Comparison of ENCODE assay signal across 10 mouse cellular contexts in the genomic region with DNA sequence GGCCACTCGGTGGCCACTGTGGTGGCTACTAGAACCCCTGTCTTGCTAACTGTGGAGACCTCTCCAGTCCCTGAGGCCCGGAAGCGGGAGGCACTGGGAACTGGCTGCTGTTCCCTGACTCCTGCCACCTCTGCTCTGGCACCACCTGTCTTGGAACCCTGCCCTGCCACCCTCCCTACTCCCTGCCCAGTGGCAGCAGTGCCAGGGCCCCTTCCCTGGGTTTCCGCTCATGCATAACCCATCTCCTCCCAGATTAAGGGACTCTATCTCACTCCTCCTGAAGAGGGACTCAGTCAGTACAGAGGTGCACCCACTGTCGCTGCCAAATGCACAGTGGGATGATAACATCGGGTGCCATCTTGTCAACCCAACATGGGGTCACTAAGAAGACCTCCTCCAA. TPM values are rescaled to one million over a fixed set of nuclear protein-coding genes. Genes with fewer than 3 reads are reported as not detected.
DNase-seq lines count a peak whose midpoint lies in the region; ATAC-seq and TF ChIP-seq lines count a peak whose summit lies in the region.
"Had no signal": no experiment of that assay in that cellular context is flagged by ENCODE, and none has a peak within 500 bp of the region (broad histone marks: within the 10 kb centered on the region; RNA-seq: fewer than 3 reads in every experiment).

No protein-coding gene starts in this region.

- no peak overlapping the region for H3K9ac ChIP-seq in heart, embryonic 15.5 days
- no peak overlapping the region for H3K9ac ChIP-seq in ES-Bruce4 (ENCODE audit: low read depth, poor library complexity, severe bottlenecking)
- no peak overlapping the region for H3K9ac ChIP-seq in forebrain, embryonic 15.5 days (replicated peaks)
- no peak overlapping the region for H3K9ac ChIP-seq in midbrain, embryonic 13.5 days (replicated peaks)
- H3K9ac ChIP-seq: liver, embryonic 14.5 days had no signal

- H3K4me3 ChIP-seq in heart, embryonic 15.5 days = no peak overlapping the region
- peak overlapping the region; percentile 14; the same call in 1 of the 2 replicates for H3K4me3 ChIP-seq in ES-Bruce4 (ENCODE audit: low read depth, low read length)
- H3K4me3 ChIP-seq in forebrain, embryonic 15.5 days = no peak overlapping the region
- H3K4me3 ChIP-seq in midbrain, embryonic 13.5 days (replicated peaks) = no peak overlapping the region

- no peaks in the 10 kb centered on the region; the same call in 1 of the 2 replicates for H3K27me3 ChIP-seq in heart, embryonic 15.5 days
- no peaks in the 10 kb centered on the region for H3K27me3 ChIP-seq in ES-Bruce4 (ENCODE audit: control insufficient read depth, insufficient read depth, low read length, poor library complexity, severe bottlenecking)
- no peaks in the 10 kb centered on the region for H3K27me3 ChIP-seq in forebrain, embryonic 15.5 days
- no peaks in the 10 kb centered on the region for H3K27me3 ChIP-seq in midbrain, embryonic 13.5 days

- TF ChIP-seq POLR2A in ES-Bruce4 (IDR thresholded peaks at IDR 0.05; ENCODE audit: insufficient read depth, low read length) = no peak

- TF ChIP-seq EP300 in ES-Bruce4 (IDR thresholded peaks at IDR 0.05; ENCODE audit: insufficient read depth, low read depth, low read length) = no peak

- DNase-seq in heart, adult 8-10 months (ENCODE audit: low spot score) = no peak
- no peak for DNase-seq in yolk sac, embryonic 10.5 days (ENCODE audit: low spot score)
- DNase-seq in right cerebral cortex, postnatal 4 days = no peak
- no peak for DNase-seq in thymus, postnatal 25 days
- DNase-seq: kidney, postnatal 10 days had no signal

- no peak for TF ChIP-seq CTCF in ES-Bruce4 (IDR thresholded peaks at IDR 0.05; ENCODE audit: low read depth, low read length)

- H3K4me1 ChIP-seq in heart, embryonic 15.5 days (replicated peaks) = peaks cover 36% of the 10 kb centered on the region
- H3K4me1 ChIP-seq in ES-Bruce4 (ENCODE audit: control insufficient read depth, insufficient read depth, low read length) = peaks cover 2% of the 10 kb centered on the region
- peaks cover 26% of the 10 kb centered on the region for H3K4me1 ChIP-seq in forebrain, embryonic 15.5 days
- H3K4me1 ChIP-seq in midbrain, embryonic 13.5 days (replicated peaks) = peaks cover 36% of the 10 kb centered on the region

- no peaks in the 10 kb centered on the region for H3K9me3 ChIP-seq in heart, embryonic 15.5 days (replicated peaks)
- H3K9me3 ChIP-seq in ES-Bruce4 (replicated peaks; ENCODE audit: control insufficient read depth, insufficient read depth, low read length, poor library complexity, severe bottlenecking) = no peaks in the 10 kb centered on the region
- H3K9me3 ChIP-seq in forebrain, embryonic 15.5 days = no peaks in the 10 kb centered on the region
- H3K9me3 ChIP-seq in midbrain, embryonic 13.5 days = no peaks in the 10 kb centered on the region

- no peak for ATAC-seq in heart, embryonic 15.5 days (replicated peaks; ENCODE audit: insufficient number of reproducible peaks, insufficient read depth, low FRiP score, low read depth)
- ATAC-seq in forebrain, embryonic 15.5 days (replicated peaks) = 0 out of 2 replicates have a peak, but pooled peaks have one; percentile 16
- peak; percentile 40; the same call in 1 of the 2 replicates for ATAC-seq in midbrain, embryonic 13.5 days

- H3K27ac ChIP-seq in heart, embryonic 15.5 days = peak overlapping the region; percentile 83
- no peak overlapping the region for H3K27ac ChIP-seq in ES-Bruce4 (ENCODE audit: insufficient read depth, low read length)
- H3K27ac ChIP-seq in forebrain, embryonic 15.5 days (replicated peaks) = peak overlapping the region; percentile 95
- peak overlapping the region; percentile 93 for H3K27ac ChIP-seq in midbrain, embryonic 13.5 days
- H3K27ac ChIP-seq: liver, embryonic 14.5 days had no signal

- 92% methylated on average over 6 of the region's 6 CpGs for WGBS in heart, embryonic 15.5 days
- 67% methylated on average over 6 of the region's 6 CpGs for WGBS in forebrain, embryonic 15.5 days
- 71% methylated on average over 6 of the region's 6 CpGs for WGBS in midbrain, embryonic 13.5 days

- peak overlapping the region; percentile 43 for H3K4me2 ChIP-seq in heart, embryonic 15.5 days
- H3K4me2 ChIP-seq in forebrain, embryonic 15.5 days (replicated peaks) = 0 out of 2 replicates have a peak overlapping the region, but pooled peaks have one; percentile 33
- peak overlapping the region; percentile 35; the same call in 1 of the 2 replicates for H3K4me2 ChIP-seq in midbrain, embryonic 13.5 days (replicated peaks)

- H3K36me3 ChIP-seq in heart, embryonic 15.5 days = no peaks in the 10 kb centered on the region
- no peaks in the 10 kb centered on the region for H3K36me3 ChIP-seq in ES-Bruce4 (ENCODE audit: control insufficient read depth, insufficient read depth, low read length, poor library complexity, severe bottlenecking)
- no peaks in the 10 kb centered on the region for H3K36me3 ChIP-seq in forebrain, embryonic 15.5 days
- no peaks in the 10 kb centered on the region for H3K36me3 ChIP-seq in midbrain, embryonic 13.5 days

RNA-seq across cellular contexts. Expression of a gene that starts 27.4 kb away (rescaled TPM):
- 0.45 and 1.3 TPM in 2 replicates for polyA plus RNA-seq in heart, embryonic 15.5 days (2015; fragmentation: Nextera tagmentation; extraction: Ambion mirVana)
- total RNA-seq in heart, adult 8-10 months (2022) = 1 to 10 TPM in 2 of 4 experiments, under 1 TPM in 2; 0.55 to 1.7 (median 0.94) TPM
- polyA plus RNA-seq in ES-Bruce4 (2011; ENCODE audit: insufficient read depth, insufficient read length, low read depth, missing spikeins) = 0.43 and 1.4 TPM in 2 replicates
- polyA plus RNA-seq in forebrain, embryonic 15.5 days (2015; fragmentation: Nextera tagmentation; extraction: Ambion mirVana) = 1.7 and 1.9 TPM in 2 replicates
- polyA plus RNA-seq in midbrain, embryonic 13.5 days (2015; fragmentation: Nextera tagmentation; extraction: Ambion mirVana) = 0.58 and 0.67 TPM in 2 replicates

RNA-seq across cellular contexts. Expression of a gene that starts 36.5 kb away (rescaled TPM):
- 29.5 and 39.9 TPM in 2 replicates for polyA plus RNA-seq in heart, embryonic 15.5 days (2015; fragmentation: Nextera tagmentation; extraction: Ambion mirVana)
- total RNA-seq in heart, adult 8-10 months (2022) = 10 to 100 TPM; 23.5 to 29.8 (median 27.3) TPM
- polyA plus RNA-seq in ES-Bruce4 (2011; ENCODE audit: insufficient read depth, insufficient read length, low read depth, missing spikeins) = 47.8 and 48.0 TPM in 2 replicates
- polyA plus RNA-seq in forebrain, embryonic 15.5 days (2015; fragmentation: Nextera tagmentation; extraction: Ambion mirVana) = 78.5 and 85.1 TPM in 2 replicates
- 82.2 and 86.8 TPM in 2 replicates for polyA plus RNA-seq in midbrain, embryonic 13.5 days (2015; fragmentation: Nextera tagmentation; extraction: Ambion mirVana)

RNA-seq across cellular contexts. Expression of a gene that starts 36.7 kb away (rescaled TPM):
- 0.61 and 0.73 TPM in 2 replicates for polyA plus RNA-seq in heart, embryonic 15.5 days (2015; fragmentation: Nextera tagmentation; extraction: Ambion mirVana)
- total RNA-seq in heart, adult 8-10 months (2022) = 1 to 10 TPM in 3 of 4 experiments, under 1 TPM in 1; 0.63 to 1.5 (median 1.1) TPM
- polyA plus RNA-seq in ES-Bruce4 (2011; ENCODE audit: insufficient read depth, insufficient read length, low read depth, missing spikeins) = 1.0 TPM in 2 replicates
- 0.97 and 1.1 TPM in 2 replicates for polyA plus RNA-seq in forebrain, embryonic 15.5 days (2015; fragmentation: Nextera tagmentation; extraction: Ambion mirVana)
- 0.88 and 1.0 TPM in 2 replicates for polyA plus RNA-seq in midbrain, embryonic 13.5 days (2015; fragmentation: Nextera tagmentation; extraction: Ambion mirVana)

RNA-seq across cellular contexts. Expression of a gene that starts 51.4 kb away (rescaled TPM):
- 7.4 and 8.1 TPM in 2 replicates for polyA plus RNA-seq in heart, embryonic 15.5 days (2015; fragmentation: Nextera tagmentation; extraction: Ambion mirVana)
- total RNA-seq in heart, adult 8-10 months (2022) = 1 to 10 TPM; 1.6 to 2.7 (median 2.4) TPM
- polyA plus RNA-seq in ES-Bruce4 (2011; ENCODE audit: insufficient read depth, insufficient read length, low read depth, missing spikeins) = 1.4 TPM in 2 replicates
- 11.9 and 16.8 TPM in 2 replicates for polyA plus RNA-seq in forebrain, embryonic 15.5 days (2015; fragmentation: Nextera tagmentation; extraction: Ambion mirVana)
- polyA plus RNA-seq in midbrain, embryonic 13.5 days (2015; fragmentation: Nextera tagmentation; extraction: Ambion mirVana) = 14.0 and 16.6 TPM in 2 replicates

RNA-seq across cellular contexts. Expression of a gene that starts 51.6 kb away (rescaled TPM):
- polyA plus RNA-seq in heart, embryonic 15.5 days (2015; fragmentation: Nextera tagmentation; extraction: Ambion mirVana) = 207 and 240 TPM in 2 replicates
- total RNA-seq in heart, adult 8-10 months (2022) = 100 to 1,000 TPM; 124 to 149 (median 135) TPM
- 162 and 166 TPM in 2 replicates for polyA plus RNA-seq in ES-Bruce4 (2011; ENCODE audit: insufficient read depth, insufficient read length, low read depth, missing spikeins)
- polyA plus RNA-seq in forebrain, embryonic 15.5 days (2015; fragmentation: Nextera tagmentation; extraction: Ambion mirVana) = 293 and 308 TPM in 2 replicates
- 295 and 296 TPM in 2 replicates for polyA plus RNA-seq in midbrain, embryonic 13.5 days (2015; fragmentation: Nextera tagmentation; extraction: Ambion mirVana)
